In genomic region chr7:5080010-5080751, GRCm38 (mm10) we compare ENCODE assay signal across 8 mouse cellular contexts. TPM values are rescaled to one million over a fixed set of nuclear protein-coding genes. Genes with fewer than 3 reads are reported as not detected.
DNase-seq lines count a peak whose midpoint lies in the region; ATAC-seq and TF ChIP-seq lines count a peak whose summit lies in the region.

Epn1 (plus strand) TSS chr7:5080235.

- peak within 1 kb of the TSS; percentile 93 for H3K4me3 ChIP-seq in ES-Bruce4 (ENCODE audit: low read depth, low read length)
- H3K4me3 ChIP-seq in forebrain, embryonic 14.5 days (ENCODE audit: low read depth, low read length): peak within 1 kb of the TSS; percentile 99
- H3K4me3 ChIP-seq in neural tube, embryonic 15.5 days (replicated peaks): peak within 1 kb of the TSS; percentile 94

- intact Hi-C loops in heart, postnatal 14 days (cut with DNase I): loop anchor here (2.0 to 10.0 kb wide), 4 partner anchors 17 to 1075 kb away; partner anchors contain the start of genes U2af2 and Zfp787

- under 1% methylated on average over 80 of the region's 81 CpGs for WGBS in forebrain, embryonic 14.5 days
- under 1% methylated on average over 78 of the region's 81 CpGs for WGBS in neural tube, embryonic 15.5 days

- peak within 1 kb of the TSS; percentile 84 for H3K4me2 ChIP-seq in forebrain, embryonic 14.5 days (ENCODE audit: low read length)
- peak within 1 kb of the TSS; percentile 67 for H3K4me2 ChIP-seq in neural tube, embryonic 15.5 days

- TF ChIP-seq POLR2A in ES-Bruce4 (IDR thresholded peaks at IDR 0.05; ENCODE audit: insufficient read depth, low read length): no peak

- no peak within 1 kb of the TSS for H3K27ac ChIP-seq in ES-Bruce4 (ENCODE audit: insufficient read depth, low read length)
- peak within 1 kb of the TSS; percentile 84 for H3K27ac ChIP-seq in forebrain, embryonic 14.5 days (ENCODE audit: low read depth, low read length)
- peak within 1 kb of the TSS; percentile 88 for H3K27ac ChIP-seq in neural tube, embryonic 15.5 days (replicated peaks)

- no peak for TF ChIP-seq EP300 in ES-Bruce4 (IDR thresholded peaks at IDR 0.05; ENCODE audit: insufficient read depth, low read depth, low read length)

- peaks cover 42% of the 10 kb centered on the region for H3K36me3 ChIP-seq in ES-Bruce4 (ENCODE audit: control insufficient read depth, insufficient read depth, low read length, poor library complexity, severe bottlenecking)
- H3K36me3 ChIP-seq in forebrain, embryonic 14.5 days (ENCODE audit: control insufficient read depth, insufficient read depth, low read length): peaks cover 62% of the 10 kb centered on the region
- peaks cover 39% of the 10 kb centered on the region for H3K36me3 ChIP-seq in neural tube, embryonic 15.5 days

- H3K9me3 ChIP-seq in ES-Bruce4 (replicated peaks; ENCODE audit: control insufficient read depth, insufficient read depth, low read length, poor library complexity, severe bottlenecking): no peaks in the 10 kb centered on the region
- H3K9me3 ChIP-seq in forebrain, embryonic 14.5 days (replicated peaks; ENCODE audit: control insufficient read depth, low read length): no peaks in the 10 kb centered on the region
- H3K9me3 ChIP-seq in neural tube, embryonic 15.5 days (replicated peaks): no peaks in the 10 kb centered on the region

- peak; percentile 98 for DNase-seq in forebrain, embryonic 14.5 days (ENCODE audit: low spot score)
- peak; percentile 96 to 97 for DNase-seq in heart, postnatal 14 days
- DNase-seq in layer of hippocampus, adult 11-12 months (ENCODE audit: low spot score): peak; percentile 97
- peak; percentile 97 to 98 for DNase-seq in lung, adult 18-20 months
- peak; percentile 93 for DNase-seq in testis, postnatal 14 days (ENCODE audit: low spot score)

- ATAC-seq in cerebellum, adult (ENCODE audit: insufficient number of reproducible peaks, low FRiP score, low TSS enrichment): peak; percentile 97
- peak; percentile 99 for ATAC-seq in forebrain, embryonic 14.5 days
- peak; percentile 96 for ATAC-seq in neural tube, embryonic 15.5 days (ENCODE audit: low FRiP score)

- H3K9ac ChIP-seq in ES-Bruce4 (ENCODE audit: low read depth, poor library complexity, severe bottlenecking): peak within 1 kb of the TSS; percentile 75
- peak within 1 kb of the TSS; percentile 97 for H3K9ac ChIP-seq in forebrain, embryonic 14.5 days (ENCODE audit: low read length)
- peak within 1 kb of the TSS; percentile 96 for H3K9ac ChIP-seq in neural tube, embryonic 15.5 days (replicated peaks)

- no peaks in the 10 kb centered on the region for H3K27me3 ChIP-seq in ES-Bruce4 (ENCODE audit: control insufficient read depth, insufficient read depth, low read length, poor library complexity, severe bottlenecking)
- no peaks in the 10 kb centered on the region for H3K27me3 ChIP-seq in forebrain, embryonic 14.5 days (replicated peaks; ENCODE audit: control insufficient read depth, insufficient read depth, low read length)
- no peaks in the 10 kb centered on the region for H3K27me3 ChIP-seq in neural tube, embryonic 15.5 days (replicated peaks)

- H3K4me1 ChIP-seq in ES-Bruce4 (ENCODE audit: control insufficient read depth, insufficient read depth, low read length): peaks cover 1% of the 10 kb centered on the region
- H3K4me1 ChIP-seq in forebrain, embryonic 14.5 days (ENCODE audit: control insufficient read depth, insufficient read depth, low read length): peaks cover 15% of the 10 kb centered on the region
- H3K4me1 ChIP-seq in neural tube, embryonic 15.5 days: peaks cover 32% of the 10 kb centered on the region

- no peak for TF ChIP-seq CTCF in ES-Bruce4 (IDR thresholded peaks at IDR 0.05; ENCODE audit: low read depth, low read length)

RNA-seq across cellular contexts. Expression of gene Epn1, which starts in this region (rescaled TPM):
- polyA plus RNA-seq in ES-Bruce4 (2011; ENCODE audit: insufficient read depth, insufficient read length, low read depth, missing spikeins): 68.8 and 69.1 TPM in 2 replicates
- polyA plus RNA-seq in forebrain, embryonic 14.5 days (2014; fragmentation: Nextera tagmentation; extraction: Ambion mirVana): 71.3 and 89.0 TPM in 2 replicates
- 100 to 1,000 TPM; 181 TPM for total RNA-seq in heart, postnatal 14 days (2021)
- 92.5 and 105 TPM in 2 replicates for polyA plus RNA-seq in neural tube, embryonic 15.5 days (2015; fragmentation: Nextera tagmentation; extraction: Ambion mirVana)
